Mouse (Mus musculus): ENCODE data around the gene Gm5767.
A peak's percentile ranks its signal among the peaks of the same experiment; 100 is the strongest.

GRCm38 (mm10) chr16:8671551-8672349 is 8.8 kb upstream of the Gm5767 start, which contains the start of gene Carhsp1:
- TF ChIP-seq CTCF (IDR thresholded peaks at IDR 0.05; ENCODE audit: low read depth, low read length) (0 out of 2 replicates have a peak, but pooled peaks have one; percentile 24), POLR2A (IDR thresholded peaks at IDR 0.05; ENCODE audit: extremely low read depth, insufficient read depth, low read length) (peak; percentile 92)
